Mouse (Mus musculus) brain, embryonic 14.5 days (tissue): ENCODE measurements around the gene Fhl2.

Experiments
- CTCF ChIP-seq: fragments of 200-500 bp; IDR thresholded peaks from 2 replicates; pipeline ENCODE4 v1.5.1; 2012; ENCODE audit warnings: inconsistent platforms, mild to moderate bottlenecking, moderate library complexity, borderline replicate concordance; ENCODE audit not compliant: insufficient read depth, insufficient read length; ENCODE audit errors: extremely low read depth
- POLR2A ChIP-seq: fragments of 200-500 bp; IDR thresholded peaks from 2 replicates; pipeline ENCODE4 v1.6.1; 2012; ENCODE audit warnings: mild to moderate bottlenecking, inconsistent platforms, borderline replicate concordance; ENCODE audit not compliant: poor library complexity, insufficient read depth, insufficient read length, severe bottlenecking; ENCODE audit errors: extremely low read depth

- no peak for TF ChIP-seq POLR2A
- TF ChIP-seq CTCF, result no peak
Measured at GRCm38 (mm10) chr1:43168026-43168425, 28.8 kb downstream of the Fhl2 start.
